Mouse (Mus musculus): ENCODE data around the gene C2cd2.
"Not testable (repeated sequence)": the region's sequence is repeated elsewhere in the genome, so short reads cannot be mapped to it uniquely, and the experiment has no call there.

The C2cd2 gene

GRCm38 (mm10) chr16:97946993-97947392 lies 15.4 kb downstream of the C2cd2 start:
- not testable (repeated sequence) for DNase-seq (ENCODE audit: low spot score)

- DNase-seq (ENCODE audit: low spot score), result no peak
Measured at GRCm38 (mm10) chr16:97941844-97942243, 20.6 kb downstream of the C2cd2 start.

GRCm38 (mm10) chr16:97940471-97940973 lies 21.9 kb downstream of the C2cd2 start:
- no peak for DNase-seq (ENCODE audit: low spot score)

GRCm38 (mm10) chr16:97935815-97936214 lies 26.6 kb downstream of the C2cd2 start:
- no peak for DNase-seq (ENCODE audit: low spot score)

GRCm38 (mm10) chr16:97930231-97930630 lies 32.2 kb downstream of the C2cd2 start:
- peak; percentile 21 for DNase-seq (ENCODE audit: low spot score)

- DNase-seq (ENCODE audit: low spot score), result peak; percentile 22
Measured at GRCm38 (mm10) chr16:97929520-97929919, 32.9 kb downstream of the C2cd2 start.

GRCm38 (mm10) chr16:97927331-97927938 lies 35.0 kb downstream of the C2cd2 start:
- no peak for DNase-seq (ENCODE audit: low spot score)

- DNase-seq (ENCODE audit: low spot score), result no peak
Measured at GRCm38 (mm10) chr16:97926381-97926780, 36.0 kb downstream of the C2cd2 start.

- DNase-seq (ENCODE audit: low spot score), result no peak
Measured at GRCm38 (mm10) chr16:97925760-97926159, 36.6 kb downstream of the C2cd2 start.

GRCm38 (mm10) chr16:97923700-97924099 lies 38.7 kb downstream of the C2cd2 start:
- no peak for DNase-seq (ENCODE audit: low spot score)

- DNase-seq (ENCODE audit: low spot score), result no peak
Measured at GRCm38 (mm10) chr16:97922779-97923126, 39.6 kb downstream of the C2cd2 start.

GRCm38 (mm10) chr16:97921961-97922778 lies 40.2 kb downstream of the C2cd2 start:
- peak; percentile 88 for DNase-seq (ENCODE audit: low spot score)

- DNase-seq (ENCODE audit: low spot score), result no peak
Measured at GRCm38 (mm10) chr16:97920621-97921020, 41.8 kb downstream of the C2cd2 start.

GRCm38 (mm10) chr16:97919793-97920192 lies 42.6 kb downstream of the C2cd2 start:
- DNase-seq (ENCODE audit: low spot score), result no peak

GRCm38 (mm10) chr16:97912873-97913272 lies 49.5 kb downstream of the C2cd2 start:
- no peak for DNase-seq (ENCODE audit: low spot score)

- no peak for DNase-seq (ENCODE audit: low spot score)
Measured at GRCm38 (mm10) chr16:97909356-97909755, 53.0 kb downstream of the C2cd2 start.

- DNase-seq (ENCODE audit: low spot score), result no peak
Measured at GRCm38 (mm10) chr16:97907496-97907895, 54.9 kb downstream of the C2cd2 start.

GRCm38 (mm10) chr16:97906337-97906736 lies 56.1 kb downstream of the C2cd2 start:
- DNase-seq (ENCODE audit: low spot score), result no peak

GRCm38 (mm10) chr16:97905449-97905991 lies 56.9 kb downstream of the C2cd2 start:
- DNase-seq (ENCODE audit: low spot score), result no peak

- DNase-seq (ENCODE audit: low spot score), result no peak
Measured at GRCm38 (mm10) chr16:97904035-97904434, 58.4 kb downstream of the C2cd2 start.

- peak; percentile 79 for DNase-seq (ENCODE audit: low spot score)
Measured at GRCm38 (mm10) chr16:97897346-97898024, 64.9 kb downstream of the C2cd2 start.

- no peak for DNase-seq (ENCODE audit: low spot score)
Measured at GRCm38 (mm10) chr16:97887762-97888161, 74.6 kb downstream of the C2cd2 start.

GRCm38 (mm10) chr16:97883696-97884095 lies 78.7 kb downstream of the C2cd2 start:
- DNase-seq (ENCODE audit: low spot score), result no peak

All from lung, postnatal 25 days (tissue).